Comparison of ENCODE assay signal across 8 mouse cellular contexts in genomic region chrX:38249640-38250351, GRCm38 (mm10). TPM values are rescaled to one million over a fixed set of nuclear protein-coding genes. Genes with fewer than 3 reads are reported as not detected.
A peak's percentile ranks its signal among the peaks of the same experiment; 100 is the strongest.
DNase-seq lines count a peak whose midpoint lies in the region; ATAC-seq and TF ChIP-seq lines count a peak whose summit lies in the region.

No protein-coding gene starts in this region.

- peak; percentile 54; the same call in 1 of the 2 replicates for TF ChIP-seq CTCF in thymus, adult 2 months (IDR thresholded peaks at IDR 0.05; ENCODE audit: borderline replicate concordance, control insufficient read depth, extremely low read depth, insufficient read depth, low read length, poor library complexity)
- TF ChIP-seq CTCF in midbrain, postnatal 0 days (IDR thresholded peaks at IDR 0.05), result peak; percentile 81

- peak overlapping the region; percentile 79 for H3K4me2 ChIP-seq in forebrain, embryonic 16.5 days (ENCODE audit: low read length)
- peak overlapping the region; percentile 72 for H3K4me2 ChIP-seq in hindbrain, embryonic 14.5 days (replicated peaks)
- peak overlapping the region; percentile 76 for H3K4me2 ChIP-seq in limb, embryonic 13.5 days (replicated peaks)
- peak overlapping the region; percentile 69; the same call in 1 of the 2 replicates for H3K4me2 ChIP-seq in midbrain, postnatal 0 days (ENCODE audit: low read depth, low read length, poor library complexity, severe bottlenecking)

- H3K36me3 ChIP-seq in thymus, adult 2 months (ENCODE audit: control insufficient read depth, insufficient read depth, low read length), result no peaks in the 10 kb centered on the region
- H3K36me3 ChIP-seq in forebrain, embryonic 16.5 days (ENCODE audit: control insufficient read depth, insufficient read depth), result no peaks in the 10 kb centered on the region
- H3K36me3 ChIP-seq in hindbrain, embryonic 14.5 days (replicated peaks; ENCODE audit: control insufficient read depth, insufficient read depth), result no peaks in the 10 kb centered on the region
- H3K36me3 ChIP-seq in limb, embryonic 13.5 days, result no peaks in the 10 kb centered on the region
- H3K36me3 ChIP-seq in midbrain, postnatal 0 days (ENCODE audit: insufficient read depth, low read length), result no peaks in the 10 kb centered on the region

- ATAC-seq in forebrain, embryonic 16.5 days, result no peak
- ATAC-seq in hindbrain, embryonic 14.5 days (ENCODE audit: low FRiP score), result no peak
- ATAC-seq in limb, embryonic 13.5 days (ENCODE audit: low FRiP score, low read depth), result no peak
- ATAC-seq in midbrain, postnatal 0 days (ENCODE audit: low FRiP score), result no peak

- peaks cover 2% of the 10 kb centered on the region; the same call in 1 of the 2 replicates for H3K4me1 ChIP-seq in thymus, adult 2 months (replicated peaks; ENCODE audit: control insufficient read depth, insufficient read depth, low read length)
- peaks cover 6% of the 10 kb centered on the region; the same call in 1 of the 2 replicates for H3K4me1 ChIP-seq in forebrain, embryonic 16.5 days (replicated peaks; ENCODE audit: control insufficient read depth, insufficient read depth, low read length)
- no peaks in the 10 kb centered on the region for H3K4me1 ChIP-seq in hindbrain, embryonic 14.5 days (replicated peaks; ENCODE audit: control insufficient read depth, insufficient read depth, low read length)
- H3K4me1 ChIP-seq in limb, embryonic 13.5 days, result no peaks in the 10 kb centered on the region
- H3K4me1 ChIP-seq in midbrain, postnatal 0 days (ENCODE audit: insufficient read depth, low read length), result no peaks in the 10 kb centered on the region

- H3K27me3 ChIP-seq in thymus, adult 2 months (ENCODE audit: control insufficient read depth, insufficient read depth, low read length), result no peaks in the 10 kb centered on the region
- H3K27me3 ChIP-seq in forebrain, embryonic 16.5 days (replicated peaks; ENCODE audit: control insufficient read depth, insufficient read depth, low read length), result no peaks in the 10 kb centered on the region
- no peaks in the 10 kb centered on the region for H3K27me3 ChIP-seq in hindbrain, embryonic 14.5 days (ENCODE audit: control insufficient read depth, insufficient read depth, low read length)
- H3K27me3 ChIP-seq in limb, embryonic 13.5 days, result peaks cover 20% of the 10 kb centered on the region; the same call in 1 of the 2 replicates
- no peaks in the 10 kb centered on the region for H3K27me3 ChIP-seq in midbrain, postnatal 0 days (ENCODE audit: insufficient read depth, low read length)

- H3K27ac ChIP-seq in thymus, adult 2 months (ENCODE audit: control insufficient read depth, insufficient read depth, low read length), result no peak overlapping the region
- H3K27ac ChIP-seq in forebrain, embryonic 16.5 days (ENCODE audit: low read length), result no peak overlapping the region
- no peak overlapping the region; the same call in 1 of the 2 replicates for H3K27ac ChIP-seq in hindbrain, embryonic 14.5 days
- H3K27ac ChIP-seq in limb, embryonic 13.5 days, result no peak overlapping the region
- H3K27ac ChIP-seq in midbrain, postnatal 0 days (ENCODE audit: low read depth, low read length), result no peak overlapping the region

- 9% methylated on average over 11 of the region's 16 CpGs for WGBS in thymus, adult 2 months
- WGBS in forebrain, embryonic 16.5 days, result 19% methylated on average over 16 of the region's 16 CpGs
- 20% methylated on average over 16 of the region's 16 CpGs for WGBS in hindbrain, embryonic 14.5 days
- 15% methylated on average over 16 of the region's 16 CpGs for WGBS in limb, embryonic 13.5 days
- WGBS in midbrain, postnatal 0 days, result 15% methylated on average over 16 of the region's 16 CpGs

- H3K9ac ChIP-seq in forebrain, embryonic 16.5 days (replicated peaks; ENCODE audit: low read depth, low read length), result no peak overlapping the region
- no peak overlapping the region for H3K9ac ChIP-seq in hindbrain, embryonic 14.5 days
- no peak overlapping the region for H3K9ac ChIP-seq in limb, embryonic 13.5 days
- no peak overlapping the region for H3K9ac ChIP-seq in midbrain, postnatal 0 days (replicated peaks; ENCODE audit: low read length, poor library complexity, severe bottlenecking)

- no peak for TF ChIP-seq POLR2A in thymus, adult 2 months (IDR thresholded peaks at IDR 0.05; ENCODE audit: control insufficient read depth, extremely low read depth, insufficient read depth, low read length, poor library complexity)

- DNase-seq in thymus, adult 2 months, result peak; percentile 10
- DNase-seq in thymus, adult 18-20 months, result no peak
- DNase-seq in c-Kit-positive CD71-negative TER-119-negative erythroid progenitor cells, embryonic 14.5 days (ENCODE audit: low read depth), result peak; percentile 29
- DNase-seq in hindbrain, embryonic 14.5 days (ENCODE audit: low spot score), result peak; percentile 63
- peak; percentile 32 for DNase-seq in midbrain, postnatal 0 days (ENCODE audit: low spot score)
- DNase-seq in thymus, postnatal 25 days, result peak; percentile 14

- H3K9me3 ChIP-seq in forebrain, embryonic 16.5 days (ENCODE audit: control insufficient read depth, low read length), result no peaks in the 10 kb centered on the region
- H3K9me3 ChIP-seq in hindbrain, embryonic 14.5 days (ENCODE audit: control insufficient read depth, low read length), result no peaks in the 10 kb centered on the region
- H3K9me3 ChIP-seq in limb, embryonic 13.5 days, result no peaks in the 10 kb centered on the region
- H3K9me3 ChIP-seq in midbrain, postnatal 0 days (ENCODE audit: low read length), result no peaks in the 10 kb centered on the region

- H3K4me3 ChIP-seq in thymus, adult 2 months (ENCODE audit: control insufficient read depth, insufficient read depth, low read length), result no peak overlapping the region
- no peak overlapping the region for H3K4me3 ChIP-seq in forebrain, embryonic 16.5 days (replicated peaks; ENCODE audit: low read length)
- H3K4me3 ChIP-seq in hindbrain, embryonic 14.5 days (replicated peaks; ENCODE audit: low read length), result 0 out of 2 replicates have a peak overlapping the region, but pooled peaks have one; percentile 37
- H3K4me3 ChIP-seq in limb, embryonic 13.5 days, result peak overlapping the region; percentile 42
- no peak overlapping the region for H3K4me3 ChIP-seq in midbrain, postnatal 0 days (ENCODE audit: low read depth, low read length)

RNA-seq across cellular contexts. Expression of gene Tmem255a, which starts 2.4 kb away (rescaled TPM):
- polyA plus RNA-seq in thymus, adult 2 months (2012; rRNA removed), result 1.1 and 1.3 TPM in 2 replicates
- 10.9 and 16.3 TPM in 2 replicates for polyA plus RNA-seq in forebrain, embryonic 16.5 days (2015; fragmentation: Nextera tagmentation; extraction: Ambion mirVana)
- polyA plus RNA-seq in hindbrain, embryonic 14.5 days (2014; fragmentation: Nextera tagmentation; extraction: Ambion mirVana), result 46.9 and 50.0 TPM in 2 replicates
- 32.4 and 34.0 TPM in 2 replicates for polyA plus RNA-seq in limb, embryonic 13.5 days (2015; fragmentation: Nextera tagmentation; extraction: Ambion mirVana)
- 26.5 and 29.3 TPM in 2 replicates for total RNA-seq in midbrain, postnatal 0 days (2014; rRNA removed)
- polyA plus RNA-seq in midbrain, postnatal 0 days (2015; fragmentation: Nextera tagmentation; extraction: Ambion mirVana), result 25.5 and 27.8 TPM in 2 replicates

Comparison
In these comparisons a context has a peak if more than half of its experiments do, and no peak if none do; other contexts are left out.
1. DNase-seq: peak in thymus, adult 2 months (single experiment), c-Kit-positive CD71-negative TER-119-negative erythroid progenitor cells, embryonic 14.5 days (single experiment), hindbrain, embryonic 14.5 days (single experiment), midbrain, postnatal 0 days (single experiment) and thymus, postnatal 25 days (single experiment); none in thymus, adult 18-20 months (0 of 2).
2. H3K4me3 ChIP-seq: peak in hindbrain, embryonic 14.5 days (single experiment) and limb, embryonic 13.5 days (single experiment); none in thymus, adult 2 months (single experiment), forebrain, embryonic 16.5 days (single experiment) and midbrain, postnatal 0 days (single experiment).
3. Peak in every context shown above with its lines, with median percentiles within 50 percentile points of each other: H3K4me2 ChIP-seq.